Mouse (Mus musculus) bone marrow, adult 2 months (tissue): ENCODE measurements around the gene Tlr5.

Experiments used
- CTCF ChIP-seq: fragments of 200-500 bp; IDR thresholded peaks from 2 replicates; pipeline ENCODE4 v1.5.1; 2011; ENCODE audit warnings: low read length, control low read depth; ENCODE audit not compliant: control insufficient read depth, insufficient read depth
- POLR2A ChIP-seq: fragments of 200-500 bp; IDR thresholded peaks from 2 replicates; pipeline ENCODE4 v1.6.1; 2011; ENCODE audit warnings: low read depth, mild to moderate bottlenecking, control low read depth, low read length, borderline replicate concordance; ENCODE audit not compliant: control insufficient read depth

DNA sequence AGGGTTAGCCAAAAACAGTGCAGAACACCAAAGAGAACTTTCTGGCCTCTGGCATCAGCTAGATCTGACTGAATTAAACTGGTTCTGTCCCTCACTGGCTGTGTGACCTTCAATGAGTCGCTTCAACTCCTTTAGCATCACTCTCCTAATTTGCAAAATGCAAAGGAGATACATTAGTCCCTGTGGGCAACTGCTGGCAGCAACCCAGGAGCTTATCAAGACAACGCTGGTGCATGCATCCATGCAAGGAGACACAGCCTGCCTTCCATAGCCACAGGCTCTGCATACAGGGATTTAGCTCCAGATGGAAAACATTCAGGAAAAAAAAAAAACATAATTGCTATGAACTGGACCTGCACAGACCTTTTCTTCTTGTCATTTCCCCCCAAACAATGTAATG is 42.0 kb upstream of the Tlr5 start:
- no peak for TF ChIP-seq CTCF
- no peak for TF ChIP-seq POLR2A
